Mouse (Mus musculus): ENCODE data around the gene Cenps.
A peak's percentile ranks its signal among the peaks of the same experiment; 100 is the strongest.
"Not testable (repeated sequence)": the region's sequence is repeated elsewhere in the genome, so short reads cannot be mapped to it uniquely, and the experiment has no call there.

The Cenps gene

DNA sequence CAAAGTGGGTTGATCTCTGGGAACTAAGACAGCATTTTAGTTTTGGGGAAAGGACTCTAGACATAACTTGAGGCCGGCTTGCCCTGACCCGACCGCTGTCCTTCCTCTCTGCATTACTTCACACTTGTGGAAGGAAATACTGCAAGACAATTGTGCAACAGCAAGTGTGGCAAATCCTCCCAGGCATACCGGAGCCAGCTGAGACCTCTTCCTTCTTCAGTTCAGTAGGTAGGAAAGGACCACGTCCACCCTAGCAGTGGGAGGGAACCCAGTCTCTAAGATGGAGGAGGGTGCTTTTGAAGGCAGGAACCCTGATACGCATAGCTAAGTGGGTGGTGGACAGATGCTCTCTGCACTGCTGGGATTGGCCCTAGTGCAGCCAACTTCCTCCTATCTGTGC is 18.3 kb upstream of the Cenps start:
- DNase-seq, result no peak

DNA sequence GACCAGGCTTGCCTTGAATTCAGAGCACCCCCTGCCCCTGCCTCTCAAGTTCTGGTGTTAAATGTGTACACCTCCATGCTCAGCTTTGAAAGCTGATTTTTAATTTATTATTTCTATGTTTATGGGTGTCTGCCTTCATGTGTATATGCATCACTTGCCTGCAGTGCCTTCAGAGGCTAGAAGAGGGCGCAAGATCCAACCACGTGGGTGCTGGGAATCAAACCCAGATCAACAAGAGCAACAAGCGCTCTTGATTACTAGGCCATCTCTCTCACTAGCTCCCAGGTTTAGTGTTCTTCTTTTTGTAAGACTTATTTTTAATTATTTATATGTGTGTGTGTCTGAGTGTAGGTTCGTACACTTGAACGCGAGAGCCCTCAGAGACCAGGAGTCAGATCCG is 17.4 kb upstream of the Cenps start:
- no peak for DNase-seq

DNA sequence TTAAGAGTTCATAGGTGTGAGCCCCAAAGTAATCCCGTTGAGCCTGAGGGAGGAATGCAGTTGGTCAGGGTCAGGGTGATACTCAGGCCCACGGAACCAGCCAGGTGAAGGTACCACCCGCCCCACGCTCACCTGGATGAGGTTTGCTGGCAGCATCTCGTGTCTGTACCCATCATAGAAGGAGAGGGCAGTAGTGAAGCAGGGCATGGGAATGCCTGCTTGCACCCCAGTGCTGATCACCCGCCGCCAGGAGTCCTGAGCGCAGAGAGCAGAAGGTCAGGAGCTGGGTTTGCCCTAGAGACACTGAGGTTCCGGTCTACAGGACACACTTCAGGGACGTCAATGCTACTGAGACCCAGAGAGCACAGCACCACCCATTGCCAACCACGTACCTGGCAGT is 13.3 kb upstream of the Cenps start:
- DNase-seq, result no peak

DNA sequence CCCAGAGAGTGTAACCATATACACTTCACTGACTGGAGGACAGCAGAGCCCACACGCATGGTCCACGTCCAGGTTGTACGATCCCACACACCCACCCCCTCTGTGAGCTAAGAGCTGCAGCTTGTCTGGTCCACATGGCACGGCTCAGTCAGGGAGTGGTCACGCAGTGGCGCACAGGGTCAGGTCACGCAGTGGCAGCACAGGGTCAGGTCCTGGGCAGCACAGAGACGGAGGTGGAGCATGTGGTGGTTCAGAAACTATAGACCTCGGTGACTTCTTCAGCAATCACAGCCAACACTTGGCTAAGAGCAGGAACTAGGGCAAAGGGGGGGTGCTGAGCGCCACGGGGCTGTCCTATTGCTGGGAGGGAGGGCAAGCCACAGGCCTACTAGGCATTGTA is 12.8 kb upstream of the Cenps start:
- DNase-seq, result no peak

DNA sequence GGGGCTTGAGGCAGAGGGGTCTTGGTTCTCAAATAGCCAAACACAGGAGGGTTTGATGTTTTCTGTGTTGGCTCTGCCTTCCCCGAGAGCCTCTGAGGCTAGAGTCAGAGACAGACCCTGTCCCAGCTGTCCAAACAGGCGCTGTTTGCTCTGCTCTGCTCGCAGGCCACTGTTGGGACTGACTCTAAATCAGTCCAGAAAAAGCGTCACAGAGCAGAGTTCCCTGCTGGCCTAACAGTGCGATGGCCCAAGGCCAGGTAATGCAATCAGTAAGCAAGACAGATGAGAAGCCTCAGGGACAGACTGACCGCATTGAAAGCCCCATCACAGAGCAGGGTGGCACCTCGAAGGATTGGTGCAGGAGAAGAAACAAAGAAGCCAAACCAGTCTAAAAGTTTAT is 12.2 kb upstream of the Cenps start:
- DNase-seq, result no peak

DNA sequence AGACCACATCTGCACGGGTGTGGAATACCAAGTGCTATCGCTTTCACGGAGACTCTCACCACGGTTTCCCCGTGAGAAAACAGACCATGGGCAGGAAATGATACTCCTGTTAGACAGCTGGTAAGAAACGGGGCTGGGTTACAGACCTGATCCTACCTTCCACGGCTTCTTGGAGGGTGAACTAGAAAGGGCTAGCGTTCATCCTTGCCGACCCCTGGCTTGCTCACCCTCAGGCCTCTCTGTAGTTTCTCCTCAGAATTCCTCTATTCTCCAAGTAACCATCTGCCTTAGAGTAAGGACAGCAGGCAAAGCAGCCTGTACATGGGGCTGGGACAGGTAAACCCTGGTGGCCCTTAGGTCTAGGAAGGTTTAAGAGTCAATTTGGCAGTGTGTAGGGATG is 11.8 kb upstream of the Cenps start:
- no peak for DNase-seq

DNA sequence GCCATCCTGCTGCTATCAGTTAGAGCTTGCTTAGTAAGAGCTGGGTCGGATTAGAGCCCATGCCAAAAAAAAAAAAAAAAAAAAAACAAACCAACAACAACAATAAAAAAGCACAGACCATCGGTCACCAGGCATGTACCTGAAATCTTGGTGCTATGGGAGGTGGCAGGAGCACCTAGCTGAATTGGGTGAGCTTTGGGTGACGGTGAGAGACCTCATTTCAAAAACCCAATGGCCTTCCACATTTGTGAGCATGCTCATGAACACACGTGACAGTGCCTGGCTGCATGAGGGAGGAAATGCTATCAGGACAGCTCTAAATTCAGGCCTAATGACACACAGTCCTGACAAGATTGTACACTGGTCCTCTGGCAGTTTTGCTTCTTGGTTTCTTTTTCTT is 10.7 kb upstream of the Cenps start:
- DNase-seq, result no peak

DNA sequence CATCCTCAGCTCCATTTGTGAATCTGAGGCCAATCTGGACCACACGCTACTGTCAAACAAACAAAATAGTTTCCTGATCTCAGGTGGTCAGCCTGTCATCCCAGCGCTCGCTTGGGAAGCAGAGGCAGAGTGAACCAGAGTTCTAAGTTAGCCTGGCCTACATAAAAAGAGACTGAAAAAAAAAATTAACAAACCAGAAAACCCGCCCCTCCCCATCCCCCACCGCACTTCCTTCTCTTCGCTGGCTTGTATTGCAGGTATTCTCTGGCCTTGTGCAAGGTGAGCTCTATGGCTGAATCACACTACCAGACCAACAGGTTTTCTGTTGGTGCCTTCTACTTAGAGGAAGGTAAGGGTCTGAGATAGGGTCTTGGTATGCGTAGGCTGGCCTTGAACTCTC is 10.1 kb upstream of the Cenps start:
- no peak for DNase-seq

DNA sequence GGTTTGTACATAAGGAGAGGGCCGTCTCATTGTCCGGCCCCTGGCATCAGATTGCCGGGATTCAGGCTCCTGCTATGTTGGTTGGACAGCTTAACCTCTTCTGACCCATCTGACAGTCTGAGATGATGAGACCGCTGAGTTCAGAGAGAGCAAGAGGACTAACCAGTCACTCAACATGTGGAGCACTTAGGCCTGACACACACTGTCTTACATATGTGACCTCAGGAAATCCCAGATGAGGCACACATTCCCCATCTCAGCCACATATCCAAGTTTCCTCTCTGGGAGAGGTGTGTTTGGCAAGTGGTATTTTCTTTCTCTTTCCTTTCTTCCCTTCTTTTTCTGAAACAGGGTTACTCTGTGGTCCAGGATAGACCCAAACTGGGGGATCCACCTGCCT is 7.7 kb upstream of the Cenps start:
- DNase-seq, result no peak

DNA sequence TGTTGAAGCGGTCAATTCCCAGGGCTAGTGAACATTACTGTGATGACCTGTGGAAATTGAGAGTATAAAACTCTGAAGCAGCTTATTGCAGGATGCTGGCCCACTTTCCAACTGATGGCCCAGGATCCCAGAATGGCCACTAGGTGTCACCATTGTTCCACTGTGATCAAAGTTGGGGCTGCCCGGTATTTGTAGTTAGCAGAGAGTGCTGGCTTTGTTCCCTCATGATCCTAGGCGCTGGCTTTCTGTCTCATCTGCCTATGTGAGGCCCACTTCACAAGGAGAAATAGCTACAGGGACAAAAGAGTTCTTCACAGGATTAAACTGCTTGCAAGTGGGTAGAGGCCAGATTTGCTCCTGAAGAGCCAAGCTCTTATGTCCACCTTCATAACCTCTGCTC is 7.0 kb upstream of the Cenps start:
- peak; percentile 88 for DNase-seq

DNA sequence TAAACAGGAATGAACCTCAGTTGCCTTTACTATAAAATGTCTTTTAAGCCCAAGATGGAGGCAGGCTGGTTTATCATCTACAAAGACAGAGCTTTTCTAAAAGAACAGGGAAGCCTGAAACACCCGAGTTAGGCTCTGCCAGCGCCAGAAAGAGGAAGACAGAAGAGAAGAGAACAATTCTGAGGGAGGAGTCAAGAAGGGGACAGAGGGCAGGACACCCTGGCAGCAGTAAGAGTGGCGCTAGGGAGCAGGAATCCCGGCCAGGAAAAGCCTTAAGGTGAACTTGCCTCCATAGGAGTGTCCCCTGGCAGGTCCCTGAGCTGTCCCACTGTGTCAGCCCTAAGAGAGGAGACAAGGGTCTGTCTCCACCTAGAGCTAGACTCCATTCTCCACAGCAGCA is 6.2 kb upstream of the Cenps start:
- DNase-seq, result no peak

DNA sequence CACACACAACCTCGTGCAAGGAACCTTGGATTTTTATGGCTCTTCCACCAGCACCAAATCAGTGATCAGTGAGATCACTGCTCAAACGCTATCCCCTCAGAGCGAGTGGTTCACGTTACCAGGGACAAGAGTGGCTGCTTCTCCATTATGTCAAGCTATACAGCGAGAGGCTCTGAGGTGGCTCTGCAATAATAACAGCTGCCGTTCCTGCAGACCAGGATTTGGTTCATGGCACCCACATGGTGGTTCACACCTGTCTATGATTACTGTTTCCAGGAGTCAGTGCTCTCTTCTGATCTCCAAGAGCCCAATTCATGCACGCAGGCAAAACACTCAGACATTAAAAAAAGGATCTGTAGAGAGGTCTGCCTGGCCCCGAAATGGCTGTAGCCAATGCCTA is 1.1 kb upstream of the Cenps start:
- no peak for DNase-seq

DNA sequence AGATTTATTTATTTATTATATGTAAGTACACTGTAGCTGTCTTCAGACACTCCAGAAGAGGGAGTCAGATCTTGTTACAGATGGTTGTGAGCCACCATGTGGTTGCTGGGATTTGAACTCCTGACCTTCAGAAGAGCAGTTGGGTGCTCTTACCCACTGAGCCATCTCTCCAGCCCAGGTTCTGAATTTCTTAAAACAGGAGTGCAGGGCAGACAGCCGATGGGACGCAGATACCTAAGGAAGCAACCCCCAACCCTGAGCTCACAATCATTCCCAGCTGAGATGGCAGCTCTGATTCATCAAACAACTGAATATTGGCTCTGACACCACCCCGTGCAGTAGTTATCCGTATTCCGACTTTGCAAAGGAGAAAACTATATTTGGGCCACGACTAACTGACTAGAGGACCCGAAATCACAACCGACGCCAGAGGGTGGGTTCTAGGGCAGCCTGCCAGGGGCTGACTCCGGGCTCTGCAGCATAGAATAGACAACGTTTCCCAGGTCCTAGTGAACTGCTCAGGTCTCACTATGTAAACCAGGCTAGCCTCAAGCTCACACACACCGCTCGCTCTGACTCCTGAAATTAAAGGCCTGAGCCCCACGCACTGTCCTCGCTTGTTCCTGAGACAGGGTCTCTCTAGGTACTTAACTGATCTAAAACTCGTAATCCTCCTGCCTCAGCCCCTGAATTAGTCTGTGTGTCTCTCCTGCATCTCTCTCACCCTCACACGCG is 1.1 kb downstream of the Cenps start:
- no peak for DNase-seq

DNA sequence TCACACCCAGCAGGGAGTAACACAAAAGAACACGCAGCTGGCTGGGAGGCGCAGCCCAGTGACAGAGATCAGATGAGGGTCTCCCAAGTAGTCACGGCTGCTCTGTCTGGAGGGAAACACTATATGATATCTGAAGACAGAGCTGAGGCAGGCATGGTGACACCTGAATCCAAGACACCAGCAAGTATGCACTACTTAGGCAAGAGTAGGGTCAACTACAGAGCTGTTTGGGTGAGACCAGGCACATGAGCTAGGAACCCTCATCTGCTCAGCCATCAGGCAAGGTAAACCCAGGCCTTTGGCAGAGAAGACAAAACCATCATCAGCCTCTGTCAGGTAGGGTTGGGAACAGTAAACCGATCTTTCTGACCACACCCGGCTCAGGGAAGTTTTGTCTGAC is 4.0 kb downstream of the Cenps start:
- no peak for DNase-seq

DNA sequence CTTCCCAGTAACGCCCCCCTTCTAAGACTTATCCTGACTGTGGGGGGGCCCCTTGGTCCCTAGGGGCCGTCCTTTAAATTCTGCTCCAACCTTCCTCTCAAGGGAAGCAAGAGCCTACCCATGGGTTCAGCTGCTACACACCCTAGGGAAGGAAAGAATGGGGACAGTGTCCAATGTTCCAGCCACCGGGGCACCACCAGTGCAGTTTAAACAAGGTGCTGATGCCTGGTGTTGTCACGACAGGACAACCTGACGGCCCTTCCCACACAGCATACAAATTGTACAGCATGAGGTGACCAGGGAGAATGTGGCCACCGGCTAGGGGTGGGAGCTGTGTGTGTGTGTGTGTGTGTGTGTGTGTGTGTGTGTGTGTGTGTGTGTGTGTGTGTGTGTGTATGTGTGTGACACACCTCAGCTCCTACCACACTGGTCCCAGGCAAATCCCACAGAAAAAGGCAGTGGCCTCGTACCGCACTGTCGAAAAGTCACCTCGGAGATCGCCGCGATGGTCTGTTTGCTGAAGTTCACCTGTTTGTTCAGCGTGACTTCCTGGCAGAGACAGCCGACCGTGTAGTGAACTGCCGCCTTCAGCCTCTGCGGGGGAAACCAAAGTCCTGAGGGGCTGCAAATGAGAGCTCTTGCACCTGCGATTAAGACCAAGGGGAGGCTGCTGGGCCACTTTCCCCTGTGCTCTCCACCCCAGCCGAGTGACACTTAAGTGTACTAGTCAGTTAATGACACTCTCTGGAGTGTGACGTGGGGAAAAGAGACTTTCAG is 5.5 kb downstream of the Cenps start:
- DNase-seq, result no peak

DNA sequence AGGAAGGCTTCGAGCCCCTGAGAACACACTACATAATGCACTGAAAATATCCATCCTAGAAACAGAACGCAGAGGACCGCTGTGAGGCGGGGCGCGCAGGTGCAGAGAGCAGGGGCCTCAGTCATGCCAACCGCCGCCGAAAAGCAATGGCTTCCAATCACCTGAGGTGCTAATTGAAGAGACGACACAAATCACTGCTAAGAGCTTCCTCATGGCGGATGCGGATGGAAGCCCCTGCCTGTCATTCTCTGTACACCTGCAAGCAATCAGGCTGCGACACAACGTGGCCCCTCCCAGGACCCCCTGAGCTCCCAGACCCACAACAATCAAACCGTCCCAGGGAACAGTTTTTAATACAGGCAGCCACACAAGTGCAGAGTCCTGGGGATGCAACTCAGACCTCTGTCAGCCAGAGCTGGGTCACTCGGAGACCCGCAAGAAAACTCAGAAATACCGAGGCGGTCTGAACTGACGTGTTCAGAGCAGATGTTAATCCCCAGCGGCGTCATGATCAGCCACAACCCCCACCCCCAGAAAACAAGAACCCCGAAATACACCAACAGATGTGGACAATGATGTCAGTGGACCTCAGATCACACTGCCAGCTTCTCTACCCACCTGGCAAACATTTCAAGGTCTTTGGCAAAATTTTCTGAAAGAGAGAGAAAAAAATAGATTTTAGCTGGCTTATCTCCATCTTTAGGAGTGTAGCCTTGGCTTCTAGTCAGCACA is 6.2 kb downstream of the Cenps start:
- DNase-seq, result no peak

DNA sequence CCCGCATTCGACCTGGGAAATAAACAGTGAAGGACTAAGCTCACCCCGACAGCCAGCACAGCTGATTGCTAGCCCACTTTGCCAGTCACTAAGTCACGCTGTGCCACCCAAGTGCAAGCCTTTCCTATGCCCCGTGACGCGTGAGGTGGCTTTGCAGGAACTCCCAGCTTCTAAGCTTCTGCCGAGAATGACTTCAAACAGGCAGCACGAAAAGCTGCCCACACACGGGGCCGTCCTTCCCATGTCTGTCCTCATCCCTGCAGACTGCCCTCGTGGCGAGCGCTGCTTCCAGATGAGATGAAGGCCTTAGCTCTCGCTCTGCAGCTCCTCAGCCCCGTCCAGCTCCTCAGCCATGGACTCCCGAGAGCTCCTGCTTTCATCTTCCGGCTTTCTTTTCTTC is 9.0 kb downstream of the Cenps start:
- no peak for DNase-seq

DNA sequence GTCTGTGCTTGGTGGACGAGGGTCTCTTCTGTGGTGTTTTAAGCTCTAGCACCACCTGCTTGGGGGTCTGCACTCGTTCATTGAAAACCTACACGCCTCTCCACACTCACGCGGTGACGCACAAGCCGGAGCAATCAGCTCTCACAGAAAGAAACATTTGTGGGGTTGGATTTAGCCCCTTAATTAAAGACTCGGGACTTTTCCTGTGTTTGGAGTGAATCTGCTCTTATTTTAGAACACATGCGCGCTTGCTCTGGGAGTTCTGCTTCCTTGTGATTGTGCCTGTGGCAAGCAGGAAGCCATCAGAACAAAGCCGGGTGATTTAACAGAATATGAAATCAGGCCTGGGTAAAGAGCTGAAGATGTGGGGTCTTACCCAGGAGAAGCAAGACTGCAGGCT is 10.8 kb downstream of the Cenps start, which contains the start of gene Cort:
Gene Cort (minus strand): TSS at position 101 of the 400 bp plus-strand sequence.
- no peak for DNase-seq

DNA sequence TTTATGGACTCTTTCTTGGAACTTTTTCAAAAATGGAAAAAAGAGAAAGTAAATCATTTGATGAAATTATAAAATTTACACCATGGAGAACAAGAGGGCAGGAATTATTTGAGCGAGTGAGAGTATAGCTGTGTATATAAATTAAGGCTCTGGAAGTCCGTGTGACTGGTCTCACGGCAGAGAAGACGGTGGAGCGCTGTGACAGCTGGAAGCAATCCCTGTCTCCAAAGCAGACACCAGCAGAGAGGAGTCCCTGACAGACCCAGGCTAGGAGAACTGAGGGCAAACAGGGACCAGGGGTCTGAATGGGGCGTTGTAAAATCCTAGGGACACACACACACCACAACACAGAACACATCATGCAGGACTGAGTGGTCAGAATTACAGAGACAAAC is 11.3 kb downstream of the Cenps start:
- DNase-seq, result no peak

DNA sequence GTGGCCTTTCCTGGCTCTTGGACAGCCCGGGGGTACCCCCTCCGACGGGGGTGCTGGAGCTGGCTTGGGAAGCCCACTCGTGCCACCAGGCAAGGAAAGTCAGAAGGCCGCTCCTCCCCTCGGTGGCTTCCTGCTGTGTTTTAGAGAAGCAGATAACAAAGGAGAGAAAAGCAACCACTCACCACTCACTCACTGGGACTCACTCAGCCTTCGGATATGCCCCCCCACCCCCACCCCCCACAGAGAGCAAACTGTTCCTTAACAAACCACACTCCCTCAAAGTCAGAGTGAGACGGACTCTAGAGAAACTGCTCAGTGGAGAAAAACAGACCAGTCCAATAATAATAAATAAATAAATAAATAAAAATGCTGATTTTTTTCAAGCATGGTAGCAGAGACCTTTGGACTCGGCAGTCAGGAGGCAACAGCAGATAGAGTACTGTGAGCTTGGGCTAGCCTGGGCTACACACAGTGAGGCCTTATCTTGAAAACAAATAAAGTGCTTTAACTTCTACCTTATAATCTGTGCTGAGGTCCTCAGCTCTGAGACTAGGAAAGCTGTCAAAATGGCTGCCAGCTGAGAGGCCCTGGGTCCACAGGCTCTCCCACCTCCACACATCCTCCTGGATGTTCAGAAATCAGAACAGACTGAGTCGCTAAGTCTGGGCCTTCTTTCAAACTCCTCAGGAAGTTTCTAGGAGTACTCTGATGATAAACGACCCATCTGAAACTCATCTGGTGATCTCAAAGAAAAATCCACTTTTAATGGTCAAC is 11.9 kb downstream of the Cenps start:
- no peak for DNase-seq

DNA sequence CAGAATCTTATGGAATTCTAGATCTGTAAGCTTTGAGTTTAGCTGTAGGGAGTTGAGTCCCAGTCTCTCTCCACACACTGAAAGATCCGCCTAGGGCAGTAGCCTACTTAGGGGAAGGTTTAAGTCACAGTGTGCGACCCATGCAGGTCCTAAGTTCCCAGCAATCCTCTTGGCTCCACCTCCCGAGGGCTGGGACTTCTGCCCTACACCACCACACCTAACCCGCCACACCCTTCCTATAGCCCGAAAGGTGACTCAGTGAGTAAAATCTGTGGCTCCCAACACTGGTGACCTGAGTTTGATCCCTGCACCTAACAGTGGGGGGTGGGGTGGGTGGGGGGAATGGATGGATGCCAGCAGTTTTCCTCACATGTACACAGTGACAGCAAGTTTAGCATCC is 14.0 kb downstream of the Cenps start:
- no peak for DNase-seq

DNA sequence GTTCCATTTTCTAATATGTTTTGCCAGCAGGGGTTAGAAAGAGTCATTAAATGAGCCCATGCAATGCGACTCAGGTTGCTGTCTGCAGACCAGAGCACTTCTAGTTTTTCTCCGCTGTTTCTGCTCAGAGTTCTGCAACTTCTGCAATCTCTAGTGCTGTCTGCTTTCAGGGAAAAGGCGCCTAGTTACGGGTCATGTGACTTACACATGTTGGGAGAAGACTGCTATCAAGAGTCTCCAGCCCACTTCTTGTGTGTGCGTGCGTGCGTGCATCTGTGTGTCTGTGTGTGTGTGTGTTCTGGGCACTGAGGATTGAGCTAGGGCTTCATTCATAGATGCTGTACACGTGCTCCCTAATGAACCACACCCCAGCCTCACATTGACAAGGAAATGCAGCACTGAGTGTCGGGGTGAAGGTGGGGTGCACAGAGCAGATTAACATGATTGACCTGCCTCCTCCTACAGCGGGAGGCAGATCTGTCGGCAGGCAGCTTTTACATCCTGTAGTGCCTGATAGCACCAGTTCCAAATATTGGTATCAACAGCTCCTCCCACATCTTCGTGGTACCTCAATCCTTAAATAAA is 17.4 kb downstream of the Cenps start:
- not testable (repeated sequence) for DNase-seq
